26 mouse cellular contexts compared by ENCODE assay signal in the genomic region with DNA sequence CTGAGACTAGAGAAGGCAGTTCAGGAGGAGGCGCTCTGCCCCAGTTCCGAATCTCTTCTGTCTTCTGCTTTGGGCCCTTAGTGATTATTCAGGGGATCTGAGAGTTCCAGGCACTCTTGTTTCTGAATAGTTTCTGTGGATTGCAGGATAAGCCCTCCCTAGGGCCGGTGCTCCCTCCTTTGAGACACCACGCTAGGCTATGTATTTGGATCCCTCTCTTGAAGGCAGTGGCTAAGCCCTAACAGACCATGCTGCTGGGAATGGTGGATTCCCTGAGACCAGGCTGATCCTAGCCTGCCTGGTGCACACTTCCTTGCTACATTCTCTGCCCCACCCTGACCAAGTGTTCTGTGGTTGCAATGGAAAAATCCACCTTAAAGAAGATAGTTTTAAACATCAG.
A peak's percentile ranks its signal among the peaks of the same experiment; 100 is the strongest.
DNase-seq lines count a peak whose midpoint lies in the region; ATAC-seq and TF ChIP-seq lines count a peak whose summit lies in the region.
"Had no signal": no experiment of that assay in that cellular context is flagged by ENCODE, and none has a peak within 500 bp of the region (broad histone marks: within the 10 kb centered on the region; RNA-seq: fewer than 3 reads in every experiment).

No protein-coding gene starts in this region.

- H3K27me3 ChIP-seq in embryonic facial prominence, embryonic 10.5 days (replicated peaks; ENCODE audit: low read depth, poor library complexity, severe bottlenecking): no peaks in the 10 kb centered on the region
- H3K27me3 ChIP-seq in stomach, embryonic 15.5 days (replicated peaks): no peaks in the 10 kb centered on the region
- no peaks in the 10 kb centered on the region for H3K27me3 ChIP-seq in cerebellum, adult 2 months (ENCODE audit: control insufficient read depth, insufficient read depth, low read length)
- H3K27me3 ChIP-seq: hindbrain, embryonic 12.5 days; limb, embryonic 12.5 days; liver, embryonic 12.5 days; megakaryocyte, embryonic 14.5 days; midbrain, embryonic 15.5 days; neural tube, embryonic 12.5 days; Patski had no signal

- no peaks in the 10 kb centered on the region for H3K9me3 ChIP-seq in embryonic facial prominence, embryonic 10.5 days
- H3K9me3 ChIP-seq in stomach, embryonic 15.5 days: no peaks in the 10 kb centered on the region
- H3K9me3 ChIP-seq: hindbrain, embryonic 12.5 days; limb, embryonic 12.5 days; liver, embryonic 12.5 days; megakaryocyte, embryonic 14.5 days; midbrain, embryonic 15.5 days; neural tube, embryonic 12.5 days had no signal

- no peak for ATAC-seq in stomach, embryonic 15.5 days (ENCODE audit: insufficient read depth, low FRiP score, low read depth)
- ATAC-seq: forebrain, postnatal 0 days; liver, embryonic 12.5 days; midbrain, embryonic 15.5 days; Patski had no signal

- TF ChIP-seq CTCF in cerebellum, adult 2 months (IDR thresholded peaks at IDR 0.05; ENCODE audit: borderline replicate concordance, insufficient read depth, low read depth, low read length): no peak

- no peak for TF ChIP-seq POLR2A in cerebellum, adult 2 months (IDR thresholded peaks at IDR 0.05; ENCODE audit: borderline replicate concordance, insufficient read depth, low read length)

- H3K4me2 ChIP-seq in stomach, embryonic 15.5 days: no peak overlapping the region
- H3K4me2 ChIP-seq: hindbrain, embryonic 12.5 days; limb, embryonic 12.5 days; liver, embryonic 12.5 days; midbrain, embryonic 15.5 days; neural tube, embryonic 12.5 days had no signal

- H3K36me3 ChIP-seq in embryonic facial prominence, embryonic 10.5 days (replicated peaks): no peaks in the 10 kb centered on the region
- no peaks in the 10 kb centered on the region for H3K36me3 ChIP-seq in stomach, embryonic 15.5 days
- H3K36me3 ChIP-seq: hindbrain, embryonic 12.5 days; limb, embryonic 12.5 days; liver, embryonic 12.5 days; midbrain, embryonic 15.5 days; neural tube, embryonic 12.5 days had no signal

- intact Hi-C loops in heart, postnatal 14 days (cut with DNase I): no loop called here

- no peak overlapping the region for H3K27ac ChIP-seq in embryonic facial prominence, embryonic 10.5 days (replicated peaks)
- H3K27ac ChIP-seq in stomach, embryonic 15.5 days: 0 out of 2 replicates have a peak overlapping the region, but pooled peaks have one; percentile 31
- H3K27ac ChIP-seq in cerebellum, adult 2 months (ENCODE audit: insufficient read depth, low read length): no peak overlapping the region
- H3K27ac ChIP-seq: hindbrain, embryonic 12.5 days; limb, embryonic 12.5 days; liver, embryonic 12.5 days; midbrain, embryonic 15.5 days; neural tube, embryonic 12.5 days had no signal

- H3K4me1 ChIP-seq in embryonic facial prominence, embryonic 10.5 days: peaks cover 10% of the 10 kb centered on the region
- peaks cover 22% of the 10 kb centered on the region for H3K4me1 ChIP-seq in stomach, embryonic 15.5 days
- H3K4me1 ChIP-seq in cerebellum, adult 2 months (ENCODE audit: control insufficient read depth, insufficient read depth, low read length): no peaks in the 10 kb centered on the region
- H3K4me1 ChIP-seq: hindbrain, embryonic 12.5 days; midbrain, embryonic 15.5 days; neural tube, embryonic 12.5 days had no signal

- 71% methylated on average over 4 of the region's 4 CpGs for WGBS in embryonic facial prominence, embryonic 10.5 days
- 86% methylated on average over 4 of the region's 4 CpGs for WGBS in stomach, embryonic 15.5 days
- 85% methylated on average over 4 of the region's 4 CpGs for WGBS in cerebellum, adult 2 months

- H3K9ac ChIP-seq in stomach, embryonic 15.5 days: no peak overlapping the region
- H3K9ac ChIP-seq: forebrain, postnatal 0 days; hindbrain, embryonic 12.5 days; limb, embryonic 12.5 days; liver, embryonic 12.5 days; midbrain, embryonic 15.5 days; neural tube, embryonic 12.5 days had no signal

- H3K4me3 ChIP-seq in embryonic facial prominence, embryonic 10.5 days: no peak overlapping the region
- H3K4me3 ChIP-seq in stomach, embryonic 15.5 days (replicated peaks): no peak overlapping the region
- H3K4me3 ChIP-seq in cerebellum, adult 2 months (replicated peaks; ENCODE audit: insufficient read depth, low read depth, low read length): no peak overlapping the region
- H3K4me3 ChIP-seq: hindbrain, embryonic 12.5 days; limb, embryonic 12.5 days; liver, embryonic 12.5 days; megakaryocyte, embryonic 14.5 days; midbrain, embryonic 15.5 days; neural tube, embryonic 12.5 days had no signal

- DNase-seq in heart, adult 11 months: peak; percentile 87
- DNase-seq in heart, postnatal 14 days: no peak
- DNase-seq in kidney, postnatal 10 days: peak; percentile 5
- no peak for DNase-seq in kidney, adult 8-10 months
- DNase-seq in embryonic facial prominence, embryonic 10.5 days (ENCODE audit: low spot score): peak; percentile 6
- no peak for DNase-seq in cerebellum, adult 2 months
- DNase-seq: adrenal gland, postnatal 36 days; cerebellum, adult 9-11 months; forebrain, postnatal 0 days; kidney, adult 9 months; kidney, postnatal 25 days; layer of hippocampus, postnatal 36 days; lung, adult 2 months; retina, postnatal 1 day; right cerebral cortex, postnatal 25 days; spleen, adult 18-20 months; thymus, adult 2 months; thymus, postnatal 4 days had no signal

Comparison
In these comparisons a context has a peak if more than half of its experiments do, and no peak if none do; other contexts are left out.
1. DNase-seq: peak in heart, adult 11 months (single experiment), kidney, postnatal 10 days (single experiment) and embryonic facial prominence, embryonic 10.5 days (single experiment); none in heart, postnatal 14 days (0 of 2), kidney, adult 8-10 months (0 of 2) and cerebellum, adult 2 months (0 of 2).